8 mouse cellular contexts compared by ENCODE assay signal in genomic region chr9:57560263-57560662, GRCm38 (mm10). TPM values are rescaled to one million over a fixed set of nuclear protein-coding genes. Genes with fewer than 3 reads are reported as not detected.
A peak's percentile ranks its signal among the peaks of the same experiment; 100 is the strongest.
DNase-seq lines count a peak whose midpoint lies in the region; ATAC-seq and TF ChIP-seq lines count a peak whose summit lies in the region.

No protein-coding gene starts in this region.

- H3K4me1 ChIP-seq in heart, embryonic 12.5 days (replicated peaks) = peaks cover 28% of the 10 kb centered on the region
- H3K4me1 ChIP-seq in ES-Bruce4 (ENCODE audit: control insufficient read depth, insufficient read depth, low read length) = no peaks in the 10 kb centered on the region
- peaks cover 25% of the 10 kb centered on the region for H3K4me1 ChIP-seq in forebrain, embryonic 16.5 days (replicated peaks; ENCODE audit: control insufficient read depth, insufficient read depth, low read length)

- no peaks in the 10 kb centered on the region for H3K36me3 ChIP-seq in heart, embryonic 12.5 days
- H3K36me3 ChIP-seq in ES-Bruce4 (ENCODE audit: control insufficient read depth, insufficient read depth, low read length, poor library complexity, severe bottlenecking) = no peaks in the 10 kb centered on the region
- no peaks in the 10 kb centered on the region for H3K36me3 ChIP-seq in forebrain, embryonic 16.5 days (ENCODE audit: control insufficient read depth, insufficient read depth)
- H3K36me3 ChIP-seq in macrophage (ENCODE audit: inconsistent target) = no peaks in the 10 kb centered on the region

- H3K9ac ChIP-seq in heart, embryonic 12.5 days = peak overlapping the region; percentile 80; the same call in 1 of the 2 replicates
- H3K9ac ChIP-seq in ES-Bruce4 (ENCODE audit: low read depth, poor library complexity, severe bottlenecking) = no peak overlapping the region
- H3K9ac ChIP-seq in forebrain, embryonic 16.5 days (replicated peaks; ENCODE audit: low read depth, low read length) = peak overlapping the region; percentile 76

- 27% methylated on average over 7 of the region's 7 CpGs for WGBS in heart, embryonic 12.5 days
- 27% methylated on average over 7 of the region's 7 CpGs for WGBS in forebrain, embryonic 16.5 days
- 30% methylated on average over 7 of the region's 7 CpGs for WGBS in macrophage (ENCODE audit: missing documents)

- no peak for ATAC-seq in heart, embryonic 12.5 days (ENCODE audit: insufficient number of reproducible peaks, low FRiP score)
- ATAC-seq in forebrain, embryonic 16.5 days = no peak

- intact Hi-C loops in gastrocnemius, postnatal 36 days (cut with DNase I) = no loop called here

- H3K27ac ChIP-seq in heart, embryonic 12.5 days (ENCODE audit: poor library complexity, severe bottlenecking) = 0 out of 2 replicates have a peak overlapping the region, but pooled peaks have one; percentile 50
- H3K27ac ChIP-seq in ES-Bruce4 (ENCODE audit: insufficient read depth, low read length) (no peak overlapping the region), macrophage (peak overlapping the region; percentile 84)
- H3K27ac ChIP-seq in forebrain, embryonic 16.5 days (ENCODE audit: low read length) = peak overlapping the region; percentile 80

- no peak for TF ChIP-seq CTCF in ES-Bruce4 (IDR thresholded peaks at IDR 0.05; ENCODE audit: low read depth, low read length)

- peak overlapping the region; percentile 81 for H3K4me3 ChIP-seq in heart, embryonic 12.5 days
- H3K4me3 ChIP-seq in ES-Bruce4 (ENCODE audit: low read depth, low read length) = peak overlapping the region; percentile 86
- H3K4me3 ChIP-seq in forebrain, embryonic 16.5 days (replicated peaks; ENCODE audit: low read length) = peak overlapping the region; percentile 87
- peak overlapping the region; percentile 67 for H3K4me3 ChIP-seq in macrophage (ENCODE audit: inconsistent target)

- TF ChIP-seq POLR2A in ES-Bruce4 (IDR thresholded peaks at IDR 0.05; ENCODE audit: insufficient read depth, low read length) = no peak

- no peaks in the 10 kb centered on the region for H3K9me3 ChIP-seq in heart, embryonic 12.5 days (replicated peaks)
- H3K9me3 ChIP-seq in ES-Bruce4 (replicated peaks; ENCODE audit: control insufficient read depth, insufficient read depth, low read length, poor library complexity, severe bottlenecking) = no peaks in the 10 kb centered on the region
- H3K9me3 ChIP-seq in forebrain, embryonic 16.5 days (ENCODE audit: control insufficient read depth, low read length) = no peaks in the 10 kb centered on the region

- no peaks in the 10 kb centered on the region for H3K27me3 ChIP-seq in heart, embryonic 12.5 days (replicated peaks)
- no peaks in the 10 kb centered on the region for H3K27me3 ChIP-seq in ES-Bruce4 (ENCODE audit: control insufficient read depth, insufficient read depth, low read length, poor library complexity, severe bottlenecking)
- H3K27me3 ChIP-seq in forebrain, embryonic 16.5 days (replicated peaks; ENCODE audit: control insufficient read depth, insufficient read depth, low read length) = no peaks in the 10 kb centered on the region

- no peak for TF ChIP-seq EP300 in ES-Bruce4 (IDR thresholded peaks at IDR 0.05; ENCODE audit: insufficient read depth, low read depth, low read length)

- DNase-seq in heart, postnatal 4 days = no peak
- DNase-seq in MN1 (ENCODE audit: low spot score) = no peak
- no peak for DNase-seq in embryo, embryonic 10.5 days (ENCODE audit: low spot score)
- no peak for DNase-seq in gastrocnemius, postnatal 36 days

- H3K79me2 ChIP-seq in macrophage (ENCODE audit: inconsistent target) = peaks cover 35% of the 10 kb centered on the region

- H3K4me2 ChIP-seq in heart, embryonic 12.5 days = peak overlapping the region; percentile 88
- H3K4me2 ChIP-seq in forebrain, embryonic 16.5 days (ENCODE audit: low read length) = peak overlapping the region; percentile 83

RNA-seq across cellular contexts. Expression of gene Scamp2, which starts 0.5 kb away (rescaled TPM):
- polyA plus RNA-seq in heart, embryonic 12.5 days (2016; fragmentation: Nextera tagmentation; extraction: Ambion mirVana) = 52.5 and 55.6 TPM in 2 replicates
- total RNA-seq in heart, postnatal 4 days (2021) = 10 to 100 TPM; 34.5 to 37.0 TPM
- 26.6 and 31.0 TPM in 2 replicates for polyA plus RNA-seq in ES-Bruce4 (2011; ENCODE audit: insufficient read depth, insufficient read length, low read depth, missing spikeins)
- 54.0 and 56.0 TPM in 2 replicates for polyA plus RNA-seq in forebrain, embryonic 16.5 days (2015; fragmentation: Nextera tagmentation; extraction: Ambion mirVana)
- 100 to 1,000 TPM in 12 of 26 experiments, 10 to 100 TPM in 14; 36.1 to 197 (median 92.2) TPM for total RNA-seq in macrophage (2018; cell fraction: chromatin; rRNA removed)
- 100 to 1,000 TPM; 134 to 249 (median 184) TPM for total RNA-seq in macrophage (2018; cell fraction: cytosol; rRNA removed)
- 100 to 1,000 TPM in 23 of 26 experiments, 10 to 100 TPM in 3; 90.1 to 273 (median 166) TPM for total RNA-seq in macrophage (2018; cell fraction: nucleus; rRNA removed)
- polyA plus RNA-seq in macrophage (2018) = 90.8 to 189 TPM (median 140 TPM) in 3 replicates
- total RNA-seq in gastrocnemius, postnatal 36 days (2021) = 10 to 100 TPM; 33.8 to 37.3 TPM

RNA-seq across cellular contexts. Expression of gene Mpi, which starts 7.7 kb away (rescaled TPM):
- 75.6 and 82.6 TPM in 2 replicates for polyA plus RNA-seq in heart, embryonic 12.5 days (2016; fragmentation: Nextera tagmentation; extraction: Ambion mirVana)
- total RNA-seq in heart, postnatal 4 days (2021) = 100 to 1,000 TPM; 122 to 125 TPM
- polyA plus RNA-seq in ES-Bruce4 (2011; ENCODE audit: insufficient read depth, insufficient read length, low read depth, missing spikeins) = 39.1 TPM in 2 replicates
- polyA plus RNA-seq in forebrain, embryonic 16.5 days (2015; fragmentation: Nextera tagmentation; extraction: Ambion mirVana) = 57.5 and 73.7 TPM in 2 replicates
- 100 to 1,000 TPM in 1 of 26 experiments, 10 to 100 TPM in 20, 1 to 10 TPM in 5; 4.2 to 108 (median 38.6) TPM for total RNA-seq in macrophage (2018; cell fraction: chromatin; rRNA removed)
- 10 to 100 TPM; 11.2 to 33.5 (median 18.7) TPM for total RNA-seq in macrophage (2018; cell fraction: cytosol; rRNA removed)
- 10 to 100 TPM in 24 of 26 experiments, 1 to 10 TPM in 2; 6.2 to 65.3 (median 32.2) TPM for total RNA-seq in macrophage (2018; cell fraction: nucleus; rRNA removed)
- 16.5 to 25.5 TPM (median 20.0 TPM) in 3 replicates for polyA plus RNA-seq in macrophage (2018)
- total RNA-seq in gastrocnemius, postnatal 36 days (2021) = 10 to 100 TPM; 80.9 to 83.7 TPM

RNA-seq across cellular contexts. Expression of gene Fam219b, which starts 22.9 kb away (rescaled TPM):
- polyA plus RNA-seq in heart, embryonic 12.5 days (2016; fragmentation: Nextera tagmentation; extraction: Ambion mirVana) = 12.8 TPM in 2 replicates
- 1 to 10 TPM; 7.9 to 8.8 TPM for total RNA-seq in heart, postnatal 4 days (2021)
- polyA plus RNA-seq in ES-Bruce4 (2011; ENCODE audit: insufficient read depth, insufficient read length, low read depth, missing spikeins) (9.0 and 11.8 TPM in 2 replicates), macrophage (2018) (11.2 to 20.8 TPM (median 15.2 TPM) in 3 replicates)
- polyA plus RNA-seq in forebrain, embryonic 16.5 days (2015; fragmentation: Nextera tagmentation; extraction: Ambion mirVana) = 25.2 and 26.6 TPM in 2 replicates
- total RNA-seq in macrophage (2018; cell fraction: chromatin; rRNA removed) = 10 to 100 TPM in 15 of 26 experiments, 1 to 10 TPM in 11; 3.6 to 67.2 (median 11.0) TPM
- 10 to 100 TPM in 17 of 26 experiments, 1 to 10 TPM in 9; 5.3 to 20.2 (median 14.4) TPM for total RNA-seq in macrophage (2018; cell fraction: cytosol; rRNA removed)
- total RNA-seq in macrophage (2018; cell fraction: nucleus; rRNA removed) = 10 to 100 TPM in 15 of 26 experiments, 1 to 10 TPM in 11; 3.8 to 42.8 (median 12.3) TPM
- 1 to 10 TPM; 4.0 to 5.5 TPM for total RNA-seq in gastrocnemius, postnatal 36 days (2021)

RNA-seq across cellular contexts. Expression of gene Ulk3, which starts 29.0 kb away (rescaled TPM):
- polyA plus RNA-seq in heart, embryonic 12.5 days (2016; fragmentation: Nextera tagmentation; extraction: Ambion mirVana) = 18.1 and 19.5 TPM in 2 replicates
- total RNA-seq in heart, postnatal 4 days (2021) = 10 to 100 TPM; 11.9 to 12.3 TPM
- polyA plus RNA-seq in ES-Bruce4 (2011; ENCODE audit: insufficient read depth, insufficient read length, low read depth, missing spikeins) = 10.1 TPM in 2 replicates
- polyA plus RNA-seq in forebrain, embryonic 16.5 days (2015; fragmentation: Nextera tagmentation; extraction: Ambion mirVana) = 27.2 and 43.3 TPM in 2 replicates
- 100 to 1,000 TPM in 7 of 26 experiments, 10 to 100 TPM in 19; 19.9 to 114 (median 65.5) TPM for total RNA-seq in macrophage (2018; cell fraction: chromatin; rRNA removed)
- total RNA-seq in macrophage (2018; cell fraction: cytosol; rRNA removed) = 10 to 100 TPM in 7 of 26 experiments, 1 to 10 TPM in 19; 5.4 to 12.8 (median 8.9) TPM
- 10 to 100 TPM; 10.9 to 71.5 (median 34.3) TPM for total RNA-seq in macrophage (2018; cell fraction: nucleus; rRNA removed)
- 6.1 to 12.5 TPM (median 6.5 TPM) in 3 replicates for polyA plus RNA-seq in macrophage (2018)
- total RNA-seq in gastrocnemius, postnatal 36 days (2021) = 1 to 10 TPM; 4.3 to 6.0 TPM

RNA-seq across cellular contexts. Expression of gene Cox5a, which starts 39.2 kb away (rescaled TPM):
- polyA plus RNA-seq in heart, embryonic 12.5 days (2016; fragmentation: Nextera tagmentation; extraction: Ambion mirVana) = 1,377 and 1,385 TPM in 2 replicates
- 1,000 to 10,000 TPM; 1,831 to 1,865 TPM for total RNA-seq in heart, postnatal 4 days (2021)
- polyA plus RNA-seq in ES-Bruce4 (2011; ENCODE audit: insufficient read depth, insufficient read length, low read depth, missing spikeins) (490 and 512 TPM in 2 replicates), macrophage (2018) (93.1 to 404 TPM (median 403 TPM) in 3 replicates)
- polyA plus RNA-seq in forebrain, embryonic 16.5 days (2015; fragmentation: Nextera tagmentation; extraction: Ambion mirVana) = 720 and 756 TPM in 2 replicates
- total RNA-seq in macrophage (2018; cell fraction: chromatin; rRNA removed) = 100 to 1,000 TPM in 1 of 26 experiments, 10 to 100 TPM in 25; 39.5 to 113 (median 62.9) TPM
- total RNA-seq in macrophage (2018; cell fraction: cytosol; rRNA removed) = 100 to 1,000 TPM; 214 to 682 (median 384) TPM
- 100 to 1,000 TPM in 14 of 26 experiments, 10 to 100 TPM in 12; 58.3 to 250 (median 112) TPM for total RNA-seq in macrophage (2018; cell fraction: nucleus; rRNA removed)
- 1,000 to 10,000 TPM; 1,357 to 1,404 TPM for total RNA-seq in gastrocnemius, postnatal 36 days (2021)
